Mouse (Mus musculus): ENCODE data around the gene Carmil2. TPM values are rescaled to one million over a fixed set of nuclear protein-coding genes. Genes with fewer than 3 reads are reported as not detected.

Gene Carmil2
- polyA plus RNA-seq, 1 experiment = not detected

- H3K4me1 ChIP-seq (ENCODE audit: control insufficient read depth, insufficient read depth, low read length) = peaks cover 5% of the 10 kb centered on the region; the same call in 1 of the 2 replicates
- H3K27ac ChIP-seq (ENCODE audit: insufficient read depth, low read depth, low read length) = no peak overlapping the region
- TF ChIP-seq POLR2A (IDR thresholded peaks at IDR 0.05; ENCODE audit: borderline replicate concordance, low read depth, low read length) = no peak
- no peak for TF ChIP-seq CTCF (IDR thresholded peaks at IDR 0.05; ENCODE audit: low read depth, low read length)
- H3K4me3 ChIP-seq (ENCODE audit: insufficient read depth, low read length) = no peak overlapping the region
Measured at GRCm38 (mm10) chr8:105702731-105703415, 16.8 kb downstream of the Carmil2 start.

- H3K27ac ChIP-seq (ENCODE audit: insufficient read depth, low read depth, low read length) = no peak overlapping the region
- no peak for TF ChIP-seq CTCF (IDR thresholded peaks at IDR 0.05; ENCODE audit: low read depth, low read length)
- no peak for TF ChIP-seq POLR2A (IDR thresholded peaks at IDR 0.05; ENCODE audit: borderline replicate concordance, low read depth, low read length)
- H3K4me1 ChIP-seq (ENCODE audit: control insufficient read depth, insufficient read depth, low read length) = peaks cover 5% of the 10 kb centered on the region; the same call in 1 of the 2 replicates
- H3K4me3 ChIP-seq (ENCODE audit: insufficient read depth, low read length) = no peak overlapping the region
Measured at GRCm38 (mm10) chr8:105704146-105704812, 18.2 kb downstream of the Carmil2 start.

- peaks cover 5% of the 10 kb centered on the region; the same call in 1 of the 2 replicates for H3K4me1 ChIP-seq (ENCODE audit: control insufficient read depth, insufficient read depth, low read length)
- H3K27ac ChIP-seq (ENCODE audit: insufficient read depth, low read depth, low read length) = no peak overlapping the region
- H3K4me3 ChIP-seq (ENCODE audit: insufficient read depth, low read length) = no peak overlapping the region
- TF ChIP-seq POLR2A (IDR thresholded peaks at IDR 0.05; ENCODE audit: borderline replicate concordance, low read depth, low read length) (no peak), CTCF (IDR thresholded peaks at IDR 0.05; ENCODE audit: low read depth, low read length) (no peak)
Measured at GRCm38 (mm10) chr8:105704955-105705354, 18.9 kb downstream of the Carmil2 start.

GRCm38 (mm10) chr8:105706426-105706825, 20.4 kb downstream of the Carmil2 start:
- Histone ChIP-seq H3K4me3 (ENCODE audit: insufficient read depth, low read length) (no peak overlapping the region), H3K27ac (ENCODE audit: insufficient read depth, low read depth, low read length) (no peak overlapping the region)

GRCm38 (mm10) chr8:105707498-105708403, 21.7 kb downstream of the Carmil2 start, which contains the start of the genes 4933405L10Rik and Enkd1:
Gene 4933405L10Rik (plus strand): TSS chr8:105707655.
Gene Enkd1 (minus strand): TSS chr8:105708210.
- TF ChIP-seq POLR2A (IDR thresholded peaks at IDR 0.05; ENCODE audit: borderline replicate concordance, low read depth, low read length) (no peak), CTCF (IDR thresholded peaks at IDR 0.05; ENCODE audit: low read depth, low read length) (no peak)
- Histone ChIP-seq H3K27ac (ENCODE audit: insufficient read depth, low read depth, low read length) (no peak within 1 kb of the TSS), H3K4me1 (ENCODE audit: control insufficient read depth, insufficient read depth, low read length) (peaks cover 3% of the 10 kb centered on the region; the same call in 1 of the 2 replicates), H3K4me3 (ENCODE audit: insufficient read depth, low read length) (peak within 1 kb of the TSS; percentile 79)

More at GRCm38 (mm10) chr8:105706426-105706825, 20.4 kb downstream of the Carmil2 start:
- H3K4me1 ChIP-seq (ENCODE audit: control insufficient read depth, insufficient read depth, low read length) = peaks cover 3% of the 10 kb centered on the region; the same call in 1 of the 2 replicates
- TF ChIP-seq POLR2A (IDR thresholded peaks at IDR 0.05; ENCODE audit: borderline replicate concordance, low read depth, low read length) (no peak), CTCF (IDR thresholded peaks at IDR 0.05; ENCODE audit: low read depth, low read length) (no peak)

- no peak overlapping the region for H3K27ac ChIP-seq (ENCODE audit: insufficient read depth, low read depth, low read length)
- TF ChIP-seq CTCF (IDR thresholded peaks at IDR 0.05; ENCODE audit: low read depth, low read length) (no peak), POLR2A (IDR thresholded peaks at IDR 0.05; ENCODE audit: borderline replicate concordance, low read depth, low read length) (no peak)
- H3K4me1 ChIP-seq (ENCODE audit: control insufficient read depth, insufficient read depth, low read length) = peaks cover 3% of the 10 kb centered on the region; the same call in 1 of the 2 replicates
- no peak overlapping the region for H3K4me3 ChIP-seq (ENCODE audit: insufficient read depth, low read length)
Measured at GRCm38 (mm10) chr8:105708675-105709074, 22.6 kb downstream of the Carmil2 start.

GRCm38 (mm10) chr8:105709317-105709716, 23.2 kb downstream of the Carmil2 start:
- Histone ChIP-seq H3K27ac (ENCODE audit: insufficient read depth, low read depth, low read length) (no peak overlapping the region), H3K4me3 (ENCODE audit: insufficient read depth, low read length) (no peak overlapping the region), H3K4me1 (ENCODE audit: control insufficient read depth, insufficient read depth, low read length) (peaks cover 3% of the 10 kb centered on the region; the same call in 1 of the 2 replicates)
- no peak for TF ChIP-seq POLR2A (IDR thresholded peaks at IDR 0.05; ENCODE audit: borderline replicate concordance, low read depth, low read length)
- no peak for TF ChIP-seq CTCF (IDR thresholded peaks at IDR 0.05; ENCODE audit: low read depth, low read length)

GRCm38 (mm10) chr8:105712286-105712685, 26.2 kb downstream of the Carmil2 start:
- no peak overlapping the region for H3K4me3 ChIP-seq (ENCODE audit: insufficient read depth, low read length)

GRCm38 (mm10) chr8:105714139-105714538, 28.1 kb downstream of the Carmil2 start:
- H3K4me3 ChIP-seq (ENCODE audit: insufficient read depth, low read length) = no peak overlapping the region
- H3K27ac ChIP-seq (ENCODE audit: insufficient read depth, low read depth, low read length) = no peak overlapping the region
- peaks cover 14% of the 10 kb centered on the region for H3K4me1 ChIP-seq (ENCODE audit: control insufficient read depth, insufficient read depth, low read length)
- TF ChIP-seq POLR2A (IDR thresholded peaks at IDR 0.05; ENCODE audit: borderline replicate concordance, low read depth, low read length) (no peak), CTCF (IDR thresholded peaks at IDR 0.05; ENCODE audit: low read depth, low read length) (peak; percentile 91)

More at GRCm38 (mm10) chr8:105712286-105712685, 26.2 kb downstream of the Carmil2 start:
- Histone ChIP-seq H3K4me1 (ENCODE audit: control insufficient read depth, insufficient read depth, low read length) (peaks cover 14% of the 10 kb centered on the region), H3K27ac (ENCODE audit: insufficient read depth, low read depth, low read length) (no peak overlapping the region)
- TF ChIP-seq POLR2A (IDR thresholded peaks at IDR 0.05; ENCODE audit: borderline replicate concordance, low read depth, low read length) (no peak), CTCF (IDR thresholded peaks at IDR 0.05; ENCODE audit: low read depth, low read length) (no peak)
